Mouse (Mus musculus) cortical plate, adult 2 months (tissue): ENCODE results near the gene Rassf8. TPM values are rescaled to one million over a fixed set of nuclear protein-coding genes. Genes with fewer than 3 reads are reported as not detected.

Source experiments
- H3K27ac ChIP-seq: fragments of 200-500 bp; 2 replicates; pipeline ENCODE4 v1.5.1; 2012; ENCODE audit warnings: low read length, control low read depth, inconsistent platforms; ENCODE audit not compliant: insufficient read depth
- H3K4me1 ChIP-seq: fragments of 200-500 bp; 2 replicates; pipeline ENCODE4 v1.6.1; 2011; ENCODE audit warnings: low read length; ENCODE audit not compliant: control insufficient read depth, insufficient read depth
- H3K4me3 ChIP-seq: fragments of 200-500 bp; 2 replicates; pipeline ENCODE4 v1.5.1; 2011; ENCODE audit warnings: mild to moderate bottlenecking, low read length, control low read depth; ENCODE audit not compliant: insufficient read depth
- CTCF ChIP-seq: fragments of 200-500 bp; IDR thresholded peaks from 2 replicates; pipeline ENCODE4 v1.5.1; 2011; ENCODE audit warnings: mild to moderate bottlenecking, control low read depth, low read length; ENCODE audit not compliant: insufficient read depth; ENCODE audit errors: extremely low read depth
- POLR2A ChIP-seq: fragments of 200-500 bp; IDR thresholded peaks from 2 replicates; pipeline ENCODE4 v1.6.1; 2011; ENCODE audit warnings: mild to moderate bottlenecking, low read length, control low read depth; ENCODE audit not compliant: insufficient read depth; ENCODE audit errors: extremely low read depth
- polyA plus RNA-seq: library from polyadenylated mRNA; depleted of rRNA; stranded (reverse); fragments of >200 nt; gene quantifications from 2 replicates; pipeline ENCODE4 v1.2.3, GENCODE M21; 2012

Rassf8 gene
- polyA plus RNA-seq, 1 experiment: 14.7 TPM

DNA sequence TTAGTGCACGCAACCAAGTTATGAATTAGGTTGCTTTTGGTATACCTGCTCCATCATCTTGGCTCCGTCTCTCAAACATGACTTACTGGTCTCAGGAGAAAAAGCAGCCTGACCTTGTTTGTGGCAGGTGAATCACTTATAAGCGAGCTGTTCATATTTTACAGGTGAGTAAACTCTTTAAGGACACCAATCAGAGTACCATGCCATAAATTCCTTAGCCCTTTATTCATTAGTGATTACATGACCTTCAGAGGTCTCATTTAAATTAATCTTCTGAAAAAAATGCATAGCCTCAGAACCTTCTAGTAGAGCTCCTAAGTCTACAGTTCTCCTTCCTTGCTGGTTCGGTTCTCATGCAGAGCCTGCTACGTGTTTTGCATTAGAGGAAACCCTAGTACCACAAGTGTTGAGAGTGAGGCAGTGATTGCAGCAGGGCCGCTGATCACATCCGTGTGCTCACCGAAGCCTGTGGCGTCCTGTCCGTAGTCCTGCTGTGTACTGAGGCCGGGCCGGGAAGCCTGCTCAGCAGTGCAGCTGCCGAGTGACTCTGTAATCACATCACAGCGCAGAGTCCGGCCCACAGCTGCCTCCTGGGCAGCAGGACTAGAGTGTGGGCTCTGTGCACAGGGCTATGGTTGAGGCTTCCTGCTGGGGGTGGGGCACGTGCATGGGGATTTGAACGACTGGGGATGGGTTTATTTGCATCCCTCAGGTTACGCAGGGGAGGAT lies 23.9 kb downstream of the Rassf8 start:
- Histone ChIP-seq H3K27ac (no peak overlapping the region), H3K4me1 (peaks cover 1% of the 10 kb centered on the region), H3K4me3 (no peak overlapping the region)
- TF ChIP-seq CTCF (no peak), POLR2A (no peak)

- no peak for TF ChIP-seq CTCF
- no peak for TF ChIP-seq POLR2A
- Histone ChIP-seq H3K4me3 (no peak overlapping the region), H3K4me1 (peaks cover 1% of the 10 kb centered on the region), H3K27ac (no peak overlapping the region)
Observed at GRCm38 (mm10) chr6:145774436-145774835, 27.9 kb downstream of the Rassf8 start.

DNA sequence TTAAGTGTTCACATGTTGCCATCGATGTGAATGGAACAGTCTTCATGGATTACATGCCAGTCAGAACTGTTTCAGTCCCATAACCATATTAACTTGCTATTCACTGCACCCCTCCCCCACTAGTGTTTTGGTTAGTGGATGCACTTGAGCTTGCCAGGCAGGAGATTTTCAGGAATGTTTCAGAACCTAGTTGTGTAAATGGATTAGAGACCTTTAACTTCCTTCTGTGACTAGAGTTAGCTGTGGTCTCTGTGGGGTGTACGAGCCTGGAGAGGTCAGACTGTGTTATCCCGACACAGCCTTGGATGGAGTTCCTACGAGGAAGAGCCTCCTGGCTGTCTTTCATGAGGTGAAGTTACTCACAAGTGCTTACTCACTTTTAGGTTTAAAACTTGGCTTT lies 29.7 kb downstream of the Rassf8 start:
- Histone ChIP-seq H3K4me1 (peaks cover 1% of the 10 kb centered on the region), H3K4me3 (no peak overlapping the region), H3K27ac (no peak overlapping the region)
- TF ChIP-seq CTCF (no peak), POLR2A (no peak)

- TF ChIP-seq CTCF (no peak), POLR2A (no peak)
- H3K27ac ChIP-seq: peak overlapping the region; percentile 33
Observed at GRCm38 (mm10) chr6:145779383-145779782, 32.8 kb downstream of the Rassf8 start.

DNA sequence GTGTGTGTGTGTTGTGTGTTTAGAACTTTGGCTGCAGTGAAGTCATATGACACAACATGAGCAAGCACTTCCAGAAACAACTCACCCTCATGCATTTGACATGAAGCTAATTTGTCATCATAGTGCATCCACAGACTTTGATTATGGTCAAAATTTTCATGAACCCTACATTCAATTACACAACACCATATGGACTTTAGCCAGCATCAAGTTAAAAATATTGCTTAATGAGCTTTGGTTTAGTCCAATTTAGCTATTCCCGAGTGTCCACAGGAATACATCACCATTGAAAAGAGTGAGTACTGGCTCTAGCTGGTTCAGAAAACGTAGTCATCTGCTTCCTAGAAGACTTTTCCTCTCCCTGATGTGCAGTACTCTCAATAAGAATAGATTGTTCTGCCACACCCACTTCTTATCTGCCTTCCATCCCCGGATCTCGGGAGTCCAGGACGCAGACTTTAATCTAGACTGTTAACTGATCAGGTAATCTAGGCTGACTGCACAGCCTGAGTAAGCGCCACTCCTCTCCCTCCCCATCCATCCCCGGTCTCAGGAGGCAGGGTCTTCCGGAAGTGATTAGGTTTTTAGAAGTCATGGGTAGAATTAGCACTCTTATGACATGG lies 33.7 kb downstream of the Rassf8 start:
- Histone ChIP-seq H3K27ac (peak overlapping the region; percentile 76; the same call in 1 of the 2 replicates), H3K4me3 (no peak overlapping the region), H3K4me1 (no peaks in the 10 kb centered on the region; the same call in 1 of the 2 replicates)
- TF ChIP-seq POLR2A (no peak), CTCF (no peak)

More at GRCm38 (mm10) chr6:145779383-145779782, 32.8 kb downstream of the Rassf8 start:
- H3K4me1 ChIP-seq: no peaks in the 10 kb centered on the region; the same call in 1 of the 2 replicates
- H3K4me3 ChIP-seq: no peak overlapping the region

- TF ChIP-seq POLR2A (no peak), CTCF (no peak)
- Histone ChIP-seq H3K4me1 (no peaks in the 10 kb centered on the region; the same call in 1 of the 2 replicates), H3K4me3 (no peak overlapping the region), H3K27ac (no peak overlapping the region)
Observed at GRCm38 (mm10) chr6:145781256-145781655, 34.7 kb downstream of the Rassf8 start.

GRCm38 (mm10) chr6:145781966-145782365 lies 35.4 kb downstream of the Rassf8 start:
- H3K4me3 ChIP-seq: no peak overlapping the region
- no peaks in the 10 kb centered on the region; the same call in 1 of the 2 replicates for H3K4me1 ChIP-seq
- no peak for TF ChIP-seq CTCF
- TF ChIP-seq POLR2A: no peak
- peak overlapping the region; percentile 5; the same call in 1 of the 2 replicates for H3K27ac ChIP-seq

- no peak for TF ChIP-seq CTCF
- no peak for TF ChIP-seq POLR2A
- Histone ChIP-seq H3K27ac (0 out of 2 replicates have a peak overlapping the region, but pooled peaks have one; percentile 7), H3K4me1 (no peaks in the 10 kb centered on the region), H3K4me3 (no peak overlapping the region)
Observed at GRCm38 (mm10) chr6:145787311-145787710, 40.8 kb downstream of the Rassf8 start.

DNA sequence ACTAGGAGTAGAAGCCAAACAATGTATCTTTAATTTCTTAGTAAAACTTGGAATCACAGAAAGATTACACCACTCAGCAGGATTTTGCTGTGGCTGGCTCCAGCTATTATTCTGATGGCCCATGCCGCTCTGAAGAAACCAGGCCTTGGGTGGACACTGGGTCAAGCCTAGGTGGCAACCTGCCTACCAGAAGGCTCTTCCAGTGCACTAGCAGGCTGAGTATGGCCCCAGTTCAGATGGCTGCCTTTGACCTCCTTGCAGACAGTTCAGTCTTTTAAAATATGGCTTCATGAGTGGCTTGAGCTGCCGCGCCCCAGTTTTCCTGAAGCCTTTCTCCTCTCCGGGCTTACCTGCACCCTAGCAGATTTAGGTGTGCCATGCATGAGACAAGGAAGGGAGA lies 43.2 kb downstream of the Rassf8 start:
- no peak overlapping the region for H3K4me3 ChIP-seq
- TF ChIP-seq CTCF (no peak), POLR2A (no peak)
- no peaks in the 10 kb centered on the region for H3K4me1 ChIP-seq
- H3K27ac ChIP-seq: no peak overlapping the region
